Mouse (Mus musculus): ENCODE data around the gene Magee1.

- TF ChIP-seq POLR2A (IDR thresholded peaks at IDR 0.05; ENCODE audit: borderline replicate concordance, insufficient read depth, low read length) = no peak
- no peak for TF ChIP-seq CTCF (IDR thresholded peaks at IDR 0.05; ENCODE audit: borderline replicate concordance, insufficient read depth, low read depth, low read length)
These were observed 4.7 kb downstream of the Magee1 start for GRCm38 (mm10) chrX:105124903-105125302.

All from cerebellum, adult 2 months (tissue).